Mouse (Mus musculus): ENCODE measurements at regions not wholly inside any gene's neighbourhood (a gene's known extent, or its start where the extent isn't known, plus 50 kb on each side); places are given as distances from the start of the nearest gene placed in this dataset.

DNA sequence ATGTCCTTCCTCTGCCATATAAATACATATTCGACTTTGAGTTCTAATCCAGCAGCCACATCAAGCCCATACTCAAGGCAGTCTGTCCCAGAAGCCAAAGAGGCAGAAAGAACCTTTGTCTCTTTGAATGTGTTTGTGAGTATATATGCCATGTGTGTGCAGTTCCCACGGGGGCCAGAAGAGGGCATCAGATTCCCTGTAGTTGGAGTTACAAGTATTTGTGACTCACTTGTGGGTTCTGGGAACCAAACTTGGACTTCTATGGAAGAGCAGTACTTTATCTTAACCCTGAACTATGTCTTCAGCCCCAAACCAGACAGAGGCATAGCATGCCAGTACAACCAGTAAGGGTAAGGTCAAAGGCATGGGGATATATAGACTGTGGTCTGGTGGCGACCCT is 165.6 kb upstream of the Sp4 start:
- TF ChIP-seq CTCF (IDR thresholded peaks at IDR 0.05; ENCODE audit: low read depth, low read length) = no peak
- TF ChIP-seq GATA1 (IDR thresholded peaks at IDR 0.05; ENCODE audit: borderline replicate concordance, low read length) = no peak
- TF ChIP-seq POLR2AphosphoS5 (IDR thresholded peaks at IDR 0.05; ENCODE audit: insufficient replicate concordance, low read depth, low read length) = no peak
- no peak for TF ChIP-seq TAL1 (conservative IDR thresholded peaks at IDR 0.05; ENCODE audit: low read depth, low read length)
- TF ChIP-seq GATA2 (IDR thresholded peaks at IDR 0.05; ENCODE audit: borderline replicate concordance, low read depth, low read length) = no peak
